Mouse (Mus musculus) liver, embryonic 13.5 days (tissue): ENCODE measurements at regions not wholly inside any gene's neighbourhood (a gene's known extent, or its start where the extent isn't known, plus 50 kb on each side); places are given as distances from the start of the nearest gene placed in this dataset.

ENCODE experiments used
- ATAC-seq: fragments of 200-750 bp; cut with Nextera tagmentation; 2 replicates; pipeline ENCODE4 v1.8.0; 2017; ENCODE audit warnings: low read depth, mild to moderate bottlenecking, moderate number of reproducible peaks, moderate library complexity
- DNase-seq: peaks from one replicate; pipeline ENCODE4 v3.0.0; 2022
- H3K27ac ChIP-seq: fragments of 300-500 bp; sonication (generic); 2 replicates; pipeline ENCODE4 v1.5.1; 2015; ENCODE audit warnings: moderate library complexity, mild to moderate bottlenecking, inconsistent platforms
- H3K27me3 ChIP-seq: fragments of 300-500 bp; sonication (generic); 2 replicates; pipeline ENCODE4 v1.6.1; 2015; ENCODE audit warnings: mild to moderate bottlenecking, inconsistent platforms
- H3K36me3 ChIP-seq: fragments of 300-500 bp; sonication (generic); 2 replicates; pipeline ENCODE4 v1.6.1; 2015; ENCODE audit warnings: mild to moderate bottlenecking, inconsistent platforms
- H3K4me1 ChIP-seq: fragments of 300-500 bp; sonication (generic); replicated peaks from 2 replicates; pipeline ENCODE4 v1.6.1; 2015; ENCODE audit warnings: inconsistent platforms
- H3K4me2 ChIP-seq: fragments of 300-500 bp; sonication (generic); 2 replicates; pipeline ENCODE4 v1.6.1; 2015; ENCODE audit warnings: inconsistent platforms, mild to moderate bottlenecking, moderate library complexity
- H3K4me3 ChIP-seq: fragments of 300-500 bp; sonication (generic); replicated peaks from 2 replicates; pipeline ENCODE4 v1.5.1; 2015; ENCODE audit warnings: mild to moderate bottlenecking, inconsistent platforms
- H3K9ac ChIP-seq: fragments of 300-500 bp; sonication (generic); 2 replicates; pipeline ENCODE4 v1.6.1; 2015; ENCODE audit warnings: mild to moderate bottlenecking, inconsistent platforms
- H3K9me3 ChIP-seq: fragments of 300-500 bp; sonication (generic); replicated peaks from 2 replicates; pipeline ENCODE4 v1.6.1; 2016; ENCODE audit warnings: inconsistent platforms
- WGBS: fragments of 180-500 bp; shearing (Covaris S2); methylation state at CpG from one replicate; pipeline ENCODE4 v1.1.7; 2015; ENCODE audit not compliant: insufficient replicate concordance; 5-methylcytosine and 5-hydroxymethylcytosine counted together

DNA sequence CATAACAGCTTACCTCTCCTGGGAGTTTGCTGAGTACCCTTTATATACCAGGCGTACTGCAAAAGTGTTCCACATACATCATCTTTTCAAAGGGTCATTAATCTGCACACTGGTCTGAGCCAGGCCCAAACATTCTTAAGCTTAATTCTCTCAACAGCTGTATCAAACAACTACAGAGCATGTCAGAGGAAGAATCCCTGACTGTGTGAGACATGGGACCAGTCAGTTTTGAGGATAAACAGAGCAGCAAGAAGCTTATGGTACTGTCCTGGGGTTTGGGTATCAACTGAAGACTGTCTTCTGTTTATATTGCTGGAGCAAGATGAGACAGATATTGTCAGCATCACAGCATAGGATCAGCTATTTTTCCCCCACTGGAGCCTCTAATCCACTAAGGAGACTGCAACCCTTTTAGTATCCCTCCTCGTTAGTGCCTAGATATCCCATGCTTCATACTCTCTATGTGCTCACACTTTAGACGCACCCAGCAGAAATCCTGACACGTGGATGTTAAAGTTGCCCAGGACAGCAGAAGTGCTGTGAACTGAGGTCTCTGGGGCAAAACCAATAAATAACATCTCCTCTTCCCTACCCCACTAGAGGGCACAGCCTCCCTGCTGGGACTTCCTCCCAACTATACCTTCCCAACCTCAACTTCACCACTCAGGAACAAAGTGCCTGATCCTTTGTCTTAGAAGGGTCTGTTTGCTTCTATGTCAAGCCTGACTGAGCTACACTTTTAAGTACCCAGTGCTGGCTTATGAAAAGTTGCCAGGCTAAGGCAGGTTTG is 271.6 kb downstream of the Gm826 start:
- Histone ChIP-seq H3K9me3 (no peaks in the 10 kb centered on the region), H3K4me2 (no peak overlapping the region), H3K36me3 (no peaks in the 10 kb centered on the region), H3K4me1 (no peaks in the 10 kb centered on the region), H3K9ac (no peak overlapping the region), H3K27ac (no peak overlapping the region), H3K4me3 (no peak overlapping the region), H3K27me3 (no peaks in the 10 kb centered on the region)
- 56% methylated on average over 4 of the region's 4 CpGs for WGBS
- DNase-seq (no peak), ATAC-seq (no peak)

- ATAC-seq (no peak), DNase-seq (no peak)
- Histone ChIP-seq H3K4me2 (no peak overlapping the region), H3K36me3 (no peaks in the 10 kb centered on the region), H3K9ac (no peak overlapping the region), H3K9me3 (no peaks in the 10 kb centered on the region), H3K4me3 (no peak overlapping the region), H3K4me1 (no peaks in the 10 kb centered on the region), H3K27ac (no peak overlapping the region), H3K27me3 (no peaks in the 10 kb centered on the region)
- 46% methylated on average over 5 of the region's 5 CpGs for whole genome bisulfite sequencing
These were observed 273.9 kb downstream of the Gm826 start for GRCm38 (mm10) chr2:160060091-160060490.

- Histone ChIP-seq H3K27ac (no peak overlapping the region), H3K4me2 (no peak overlapping the region), H3K36me3 (no peaks in the 10 kb centered on the region), H3K4me3 (no peak overlapping the region), H3K4me1 (no peaks in the 10 kb centered on the region), H3K9me3 (no peaks in the 10 kb centered on the region), H3K27me3 (no peaks in the 10 kb centered on the region), H3K9ac (no peak overlapping the region)
- 40% methylated on average over 6 of the region's 6 CpGs for WGBS
- no peak for DNase-seq
- ATAC-seq, result no peak
These were observed 276.8 kb downstream of the Gm826 start for GRCm38 (mm10) chr2:160057211-160057610.

GRCm38 (mm10) chr2:160054411-160054810 is 279.6 kb downstream of the Gm826 start:
- H3K4me1 ChIP-seq, result no peaks in the 10 kb centered on the region
- 80% methylated on average over 14 of the region's 14 CpGs for WGBS

GRCm38 (mm10) chr2:160048286-160048685 is 285.7 kb downstream of the Gm826 start:
- DNase-seq, result no peak
- Histone ChIP-seq H3K4me2 (no peak overlapping the region), H3K36me3 (no peaks in the 10 kb centered on the region), H3K27ac (no peak overlapping the region), H3K9ac (no peak overlapping the region), H3K27me3 (no peaks in the 10 kb centered on the region), H3K4me3 (no peak overlapping the region), H3K9me3 (no peaks in the 10 kb centered on the region), H3K4me1 (no peaks in the 10 kb centered on the region)
- WGBS, result 69% methylated on average over 9 of the region's 9 CpGs
- no peak for ATAC-seq

More at GRCm38 (mm10) chr2:160054411-160054810, 279.6 kb downstream of the Gm826 start:
- Histone ChIP-seq H3K9ac (no peak overlapping the region), H3K27ac (no peak overlapping the region), H3K27me3 (no peaks in the 10 kb centered on the region), H3K36me3 (no peaks in the 10 kb centered on the region), H3K4me2 (no peak overlapping the region), H3K9me3 (no peaks in the 10 kb centered on the region), H3K4me3 (no peak overlapping the region)
- ATAC-seq (no peak), DNase-seq (no peak)

GRCm38 (mm10) chr2:160046881-160047543 is 286.9 kb downstream of the Gm826 start:
- H3K4me1 ChIP-seq, result no peaks in the 10 kb centered on the region
- H3K4me2 ChIP-seq, result no peak overlapping the region
- no peak overlapping the region for H3K4me3 ChIP-seq
- no peak overlapping the region for H3K27ac ChIP-seq
- no peak overlapping the region for H3K9ac ChIP-seq
- DNase-seq, result no peak
- ATAC-seq, result no peak
- H3K36me3 ChIP-seq, result no peaks in the 10 kb centered on the region
- 26% methylated on average over 7 of the region's 7 CpGs for WGBS
- no peaks in the 10 kb centered on the region for H3K9me3 ChIP-seq
- no peaks in the 10 kb centered on the region for H3K27me3 ChIP-seq

GRCm38 (mm10) chr2:160044591-160044990 is 289.4 kb downstream of the Gm826 start:
- Histone ChIP-seq H3K4me3 (no peak overlapping the region), H3K9me3 (no peaks in the 10 kb centered on the region), H3K36me3 (no peaks in the 10 kb centered on the region), H3K4me2 (no peak overlapping the region), H3K27ac (no peak overlapping the region), H3K27me3 (no peaks in the 10 kb centered on the region), H3K9ac (no peak overlapping the region), H3K4me1 (no peaks in the 10 kb centered on the region)
- 57% methylated on average over 4 of the region's 4 CpGs for WGBS
- ATAC-seq, result no peak
- DNase-seq, result no peak

GRCm38 (mm10) chr2:160044184-160044583 is 289.8 kb downstream of the Gm826 start:
- Histone ChIP-seq H3K27ac (no peak overlapping the region), H3K4me2 (no peak overlapping the region), H3K27me3 (no peaks in the 10 kb centered on the region), H3K9ac (no peak overlapping the region), H3K9me3 (no peaks in the 10 kb centered on the region), H3K4me3 (no peak overlapping the region), H3K36me3 (no peaks in the 10 kb centered on the region), H3K4me1 (no peaks in the 10 kb centered on the region)
- no peak for ATAC-seq
- 56% methylated on average over 2 of the region's 2 CpGs for WGBS
- no peak for DNase-seq

GRCm38 (mm10) chr2:160029432-160029831 is 304.5 kb downstream of the Gm826 start:
- Histone ChIP-seq H3K9ac (no peak overlapping the region), H3K36me3 (no peaks in the 10 kb centered on the region), H3K4me2 (no peak overlapping the region), H3K9me3 (no peaks in the 10 kb centered on the region), H3K4me3 (no peak overlapping the region), H3K27me3 (no peaks in the 10 kb centered on the region), H3K27ac (no peak overlapping the region), H3K4me1 (no peaks in the 10 kb centered on the region)
- WGBS, result 65% methylated on average over 1 of the region's 1 CpGs
- ATAC-seq (no peak), DNase-seq (no peak)

- Histone ChIP-seq H3K27me3 (no peaks in the 10 kb centered on the region), H3K36me3 (no peaks in the 10 kb centered on the region), H3K4me1 (no peaks in the 10 kb centered on the region), H3K9ac (no peak overlapping the region), H3K27ac (no peak overlapping the region), H3K4me2 (no peak overlapping the region), H3K9me3 (no peaks in the 10 kb centered on the region), H3K4me3 (no peak overlapping the region)
- no peak for DNase-seq
- WGBS, result 56% methylated on average over 2 of the region's 2 CpGs
- ATAC-seq, result no peak
These were observed 305.5 kb downstream of the Gm826 start for GRCm38 (mm10) chr2:160028459-160028858.

DNA sequence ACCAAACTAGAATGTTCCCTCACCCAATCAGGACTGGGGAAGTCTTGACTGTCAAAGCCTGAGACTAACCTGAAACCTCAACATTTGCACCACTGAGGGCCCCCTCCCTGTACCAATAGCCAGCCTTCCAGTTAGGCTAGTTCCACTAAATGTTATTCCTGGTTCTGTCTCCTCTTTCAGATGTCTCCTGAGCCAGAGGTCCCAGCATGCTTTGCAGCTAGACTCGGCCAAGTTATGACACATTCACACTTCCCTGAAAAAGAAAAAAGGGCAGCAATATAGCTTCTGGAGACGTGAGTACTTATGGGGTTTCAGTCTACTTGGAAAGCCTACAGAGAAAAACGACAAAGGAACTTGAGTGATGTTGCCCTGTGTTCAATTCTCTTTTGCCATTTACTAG is 308.1 kb downstream of the Gm826 start:
- Histone ChIP-seq H3K4me3 (no peak overlapping the region), H3K4me1 (no peaks in the 10 kb centered on the region), H3K4me2 (no peak overlapping the region), H3K27me3 (no peaks in the 10 kb centered on the region), H3K27ac (no peak overlapping the region), H3K36me3 (no peaks in the 10 kb centered on the region), H3K9ac (no peak overlapping the region), H3K9me3 (no peaks in the 10 kb centered on the region)
- ATAC-seq, result no peak
- no peak for DNase-seq
- WGBS, result 43% methylated on average over 3 of the region's 3 CpGs

GRCm38 (mm10) chr2:160021541-160021940 is 312.4 kb downstream of the Gm826 start:
- DNase-seq, result no peak
- H3K27me3 ChIP-seq, result no peaks in the 10 kb centered on the region
- H3K9ac ChIP-seq, result no peak overlapping the region
- H3K9me3 ChIP-seq, result no peaks in the 10 kb centered on the region
- H3K36me3 ChIP-seq, result no peaks in the 10 kb centered on the region
- H3K27ac ChIP-seq, result no peak overlapping the region
- no peaks in the 10 kb centered on the region for H3K4me1 ChIP-seq
- 44% methylated on average over 4 of the region's 4 CpGs for WGBS
- H3K4me2 ChIP-seq, result no peak overlapping the region
- no peak overlapping the region for H3K4me3 ChIP-seq
- ATAC-seq, result no peak
